Mouse (Mus musculus) embryonic fibroblast, embryonic 13.5 days (primary cell): ENCODE results near the gene Arhgap24. TPM values are rescaled to one million over a fixed set of nuclear protein-coding genes. Genes with fewer than 3 reads are reported as not detected.

Experiments used
- H3K27ac ChIP-seq: 2 replicates; pipeline ENCODE4 v1.5.1; 2012; ENCODE audit warnings: low read length, control low read depth, inconsistent platforms; ENCODE audit not compliant: insufficient read depth
- H3K4me1 ChIP-seq: 2 replicates; pipeline ENCODE4 v1.6.1; 2011; ENCODE audit warnings: low read length; ENCODE audit not compliant: control insufficient read depth, insufficient read depth
- H3K4me3 ChIP-seq: 2 replicates; pipeline ENCODE4 v1.5.1; 2011; ENCODE audit warnings: mild to moderate bottlenecking, control low read depth, low read length; ENCODE audit not compliant: insufficient read depth
- CTCF ChIP-seq: IDR thresholded peaks from 2 replicates; pipeline ENCODE4 v1.5.1; 2011; ENCODE audit warnings: mild to moderate bottlenecking, control low read depth, low read length, moderate library complexity, borderline replicate concordance; ENCODE audit not compliant: insufficient read depth
- POLR2A ChIP-seq: IDR thresholded peaks from 2 replicates; pipeline ENCODE4 v1.6.1; 2011; ENCODE audit warnings: low read depth, mild to moderate bottlenecking, control low read depth, low read length, moderate library complexity
- polyA plus RNA-seq: library from polyadenylated mRNA; stranded (reverse); fragments of >200 nt; gene quantifications from 2 replicates; pipeline ENCODE4 v1.2.4, GENCODE M21; 2011; ENCODE audit warnings: low read depth; ENCODE audit not compliant: missing spikeins, insufficient read length

Arhgap24 gene
- polyA plus RNA-seq, 1 experiment, result 27.1 TPM

GRCm38 (mm10) chr5:102697784-102698183, 216.6 kb downstream of the Arhgap24 start:
- Histone ChIP-seq H3K27ac (peak overlapping the region; percentile 48; the same call in 1 of the 2 replicates), H3K4me1 (peaks cover 2% of the 10 kb centered on the region), H3K4me3 (no peak overlapping the region)
- TF ChIP-seq CTCF (no peak), POLR2A (no peak)

GRCm38 (mm10) chr5:102698396-102698795, 217.2 kb downstream of the Arhgap24 start:
- no peak overlapping the region for H3K4me3 ChIP-seq
- H3K27ac ChIP-seq, result peak overlapping the region; percentile 21
- no peak for TF ChIP-seq CTCF
- TF ChIP-seq POLR2A, result no peak
- peaks cover 2% of the 10 kb centered on the region for H3K4me1 ChIP-seq

- TF ChIP-seq CTCF, result no peak
- TF ChIP-seq POLR2A, result no peak
- Histone ChIP-seq H3K27ac (peak overlapping the region; percentile 21), H3K4me1 (peaks cover 2% of the 10 kb centered on the region), H3K4me3 (no peak overlapping the region)
Measured at GRCm38 (mm10) chr5:102698891-102699290, 217.7 kb downstream of the Arhgap24 start.

GRCm38 (mm10) chr5:102702581-102702980, 221.4 kb downstream of the Arhgap24 start:
- Histone ChIP-seq H3K4me3 (no peak overlapping the region), H3K27ac (no peak overlapping the region), H3K4me1 (peaks cover 5% of the 10 kb centered on the region)
- no peak for TF ChIP-seq POLR2A
- TF ChIP-seq CTCF, result no peak

- Histone ChIP-seq H3K4me1 (peaks cover 3% of the 10 kb centered on the region; the same call in 1 of the 2 replicates), H3K27ac (no peak overlapping the region), H3K4me3 (no peak overlapping the region)
- TF ChIP-seq CTCF, result no peak
- TF ChIP-seq POLR2A, result no peak
Measured at GRCm38 (mm10) chr5:102703325-102704099, 222.3 kb downstream of the Arhgap24 start.

GRCm38 (mm10) chr5:102705170-102705569, 224.0 kb downstream of the Arhgap24 start:
- no peak overlapping the region for H3K27ac ChIP-seq
- H3K4me1 ChIP-seq, result peaks cover 3% of the 10 kb centered on the region; the same call in 1 of the 2 replicates
- no peak for TF ChIP-seq POLR2A
- TF ChIP-seq CTCF, result no peak
- no peak overlapping the region for H3K4me3 ChIP-seq

GRCm38 (mm10) chr5:102710336-102710735, 229.1 kb downstream of the Arhgap24 start:
- Histone ChIP-seq H3K27ac (no peak overlapping the region), H3K4me1 (peaks cover 1% of the 10 kb centered on the region; the same call in 1 of the 2 replicates), H3K4me3 (no peak overlapping the region)
- TF ChIP-seq POLR2A, result no peak
- no peak for TF ChIP-seq CTCF

- Histone ChIP-seq H3K4me3 (no peak overlapping the region), H3K27ac (no peak overlapping the region), H3K4me1 (0 out of 2 replicates have a peak, but pooled peaks cover 6% of the 10 kb centered on the region)
- no peak for TF ChIP-seq CTCF
- TF ChIP-seq POLR2A, result no peak
Measured at GRCm38 (mm10) chr5:102719368-102719972, 238.3 kb downstream of the Arhgap24 start.

GRCm38 (mm10) chr5:102723558-102723957, 242.4 kb downstream of the Arhgap24 start:
- Histone ChIP-seq H3K4me3 (no peak overlapping the region), H3K4me1 (peaks cover 10% of the 10 kb centered on the region), H3K27ac (no peak overlapping the region)
- TF ChIP-seq CTCF (no peak), POLR2A (no peak)

GRCm38 (mm10) chr5:102724813-102725348, 243.7 kb downstream of the Arhgap24 start:
- no peak for TF ChIP-seq POLR2A
- no peak for TF ChIP-seq CTCF
- peak overlapping the region; percentile 82 for H3K27ac ChIP-seq
- peaks cover 12% of the 10 kb centered on the region for H3K4me1 ChIP-seq
- H3K4me3 ChIP-seq, result peak overlapping the region; percentile 68
